Mouse (Mus musculus) ES-E14 (cell line): ENCODE results near the gene Fam228a. TPM values are rescaled to one million over a fixed set of nuclear protein-coding genes. Genes with fewer than 3 reads are reported as not detected.
A peak's percentile ranks its signal among the peaks of the same experiment; 100 is the strongest.

ENCODE experiments used
- DNase-seq: peaks from one replicate; pipeline ENCODE4 v3.0.0-alpha.2; 2013; ENCODE audit warnings: low read depth, low spot score
- H3K27ac ChIP-seq: 2 replicates; pipeline ENCODE4 v1.5.1; 2012; ENCODE audit warnings: low read depth, mild to moderate bottlenecking, low read length, moderate library complexity, mixed read lengths; ENCODE audit not compliant: poor library complexity, insufficient read depth, severe bottlenecking
- H3K36me3 ChIP-seq: 2 replicates; pipeline ENCODE4 v1.6.1; 2012; ENCODE audit warnings: mild to moderate bottlenecking, low read length, moderate library complexity, mixed read lengths; ENCODE audit not compliant: control insufficient read depth, poor library complexity, insufficient read depth, severe bottlenecking
- H3K4me1 ChIP-seq, 2 experiments: fragments of 150-350 bp in 1 of 2; sonication (generic) in 1 of 2; 2 replicates each; pipeline ENCODE4 v1.6.1; 2012; ENCODE audit warnings: low read length in 2 of 2, mild to moderate bottlenecking in 1 of 2, mixed read lengths in 1 of 2; ENCODE audit not compliant: control insufficient read depth in 2 of 2, insufficient read depth in 2 of 2, poor library complexity in 1 of 2
- H3K4me3 ChIP-seq, 2 experiments: fragments of 150-350 bp in 1 of 2; sonication (generic) in 1 of 2; 2 replicates each; pipeline ENCODE4 v1.5.1; 2012; ENCODE audit warnings: low read length in 2 of 2, low read depth in 1 of 2, mild to moderate bottlenecking in 1 of 2, mixed read lengths in 1 of 2; ENCODE audit not compliant: insufficient read depth in 1 of 2, poor library complexity in 1 of 2, severe bottlenecking in 1 of 2
- H3K9ac ChIP-seq: 2 replicates; pipeline ENCODE4 v1.6.1; 2012; ENCODE audit warnings: low read depth, mild to moderate bottlenecking, low read length, mixed read lengths; ENCODE audit not compliant: poor library complexity, insufficient read depth, severe bottlenecking
- H3K9me3 ChIP-seq: fragments of 150-350 bp; sonication (generic); 2 replicates; pipeline ENCODE4 v1.6.1; 2012; ENCODE audit warnings: low read depth, mild to moderate bottlenecking, low read length; ENCODE audit not compliant: control insufficient read depth, insufficient read depth
- CHD2 ChIP-seq: IDR thresholded peaks from 2 replicates; pipeline ENCODE4 v1.6.1; 2014; ENCODE audit warnings: mild to moderate bottlenecking, low read depth, low read length, inconsistent platforms
- HCFC1 ChIP-seq: IDR thresholded peaks from 2 replicates; pipeline ENCODE4 v1.6.1; 2012; ENCODE audit warnings: low read length, inconsistent platforms, borderline replicate concordance; ENCODE audit not compliant: insufficient read depth
- MAFK ChIP-seq: IDR thresholded peaks from 2 replicates; pipeline ENCODE4 v1.6.1; 2014; ENCODE audit warnings: mild to moderate bottlenecking, low read depth, low read length, inconsistent platforms; ENCODE audit not compliant: insufficient read depth
- ZC3H11A ChIP-seq: IDR thresholded peaks from 2 replicates; pipeline ENCODE4 v1.6.1; 2012; ENCODE audit warnings: low read depth, mild to moderate bottlenecking, inconsistent platforms, low read length, borderline replicate concordance
- ZNF384 ChIP-seq: IDR thresholded peaks from 2 replicates; pipeline ENCODE4 v1.6.1; 2012; ENCODE audit warnings: low read depth, low read length, inconsistent platforms
- in situ Hi-C, 2 experiments: fragments of 600-800 bp; cut with MboI; formaldehyde crosslinking; loops; one replicate each; pipeline ENCODE4 v1.15.1; 2025; ENCODE audit warnings: low sequenced_read_pairs in 2 of 2, inconsistent platforms in 1 of 2; ENCODE audit not compliant: unreplicated experiment in 2 of 2
- total RNA-seq: library from RNA; depleted of rRNA; stranded (reverse); fragments of 300-350 nt; gene quantifications from 2 replicates; pipeline ENCODE4 v1.2.3, GENCODE M21; 2012

The Fam228a gene
- total RNA-seq, 1 experiment, result 0.31 TPM

GRCm38 (mm10) chr12:4719762-4720754, 18.2 kb downstream of the Fam228a start:
- in situ Hi-C loops, result no loop called here
- Histone ChIP-seq H3K4me3 (peak overlapping the region; percentile 74 to 88), H3K9ac (peak overlapping the region; percentile 71)

GRCm38 (mm10) chr12:4719066-4719761, 19.0 kb downstream of the Fam228a start:
- no peak for DNase-seq
- H3K9ac ChIP-seq, result no peak overlapping the region
- H3K36me3 ChIP-seq, result no peaks in the 10 kb centered on the region
- no peak overlapping the region for H3K27ac ChIP-seq
- no peak for TF ChIP-seq ZC3H11A
- TF ChIP-seq CHD2, result no peak
- TF ChIP-seq ZNF384, result no peak
- no peak for TF ChIP-seq HCFC1
- no peak for TF ChIP-seq MAFK
- in situ Hi-C loops, result no loop called here
- peak overlapping the region in 1 of 2 experiments; percentile 88; a peak in 1 of 4 replicates for H3K4me3 ChIP-seq
- H3K9me3 ChIP-seq, result no peaks in the 10 kb centered on the region
- peaks cover 2% of the 10 kb centered on the region in 2 experiments; a peak in 3 of 4 replicates for H3K4me1 ChIP-seq

More at GRCm38 (mm10) chr12:4719762-4720754, 18.2 kb downstream of the Fam228a start:
- peaks cover 2% of the 10 kb centered on the region in 2 experiments; a peak in 3 of 4 replicates for H3K4me1 ChIP-seq
- no peaks in the 10 kb centered on the region for H3K9me3 ChIP-seq
- H3K36me3 ChIP-seq, result no peaks in the 10 kb centered on the region
- peak; percentile 89 for DNase-seq
- H3K27ac ChIP-seq, result no peak overlapping the region
- TF ChIP-seq MAFK, result no peak
- TF ChIP-seq CHD2, result peak; percentile 14; the same call in 1 of the 2 replicates
- TF ChIP-seq ZNF384, result no peak
- peak; percentile 20; the same call in 1 of the 2 replicates for TF ChIP-seq HCFC1

- DNase-seq, result peak; percentile 48
Measured at GRCm38 (mm10) chr12:4717417-4717816, 20.8 kb downstream of the Fam228a start.

GRCm38 (mm10) chr12:4715606-4716005, 22.6 kb downstream of the Fam228a start:
- DNase-seq, result no peak
- H3K9ac ChIP-seq, result no peak overlapping the region
- TF ChIP-seq ZC3H11A (no peak), ZNF384 (no peak), MAFK (no peak), HCFC1 (no peak), CHD2 (no peak)
- no peak overlapping the region for H3K4me3 ChIP-seq
- no peaks in the 10 kb centered on the region for H3K9me3 ChIP-seq
- peaks cover 2% of the 10 kb centered on the region in 2 experiments; a peak in 3 of 4 replicates for H3K4me1 ChIP-seq
- H3K27ac ChIP-seq, result no peak overlapping the region
- H3K36me3 ChIP-seq, result peaks cover 5% of the 10 kb centered on the region; the same call in 1 of the 2 replicates
- in situ Hi-C loops, result no loop called here

More at GRCm38 (mm10) chr12:4717417-4717816, 20.8 kb downstream of the Fam228a start:
- H3K4me1 ChIP-seq, result peaks cover 2% of the 10 kb centered on the region in 2 experiments; a peak in 3 of 4 replicates
- H3K36me3 ChIP-seq, result peaks cover 2% of the 10 kb centered on the region; the same call in 1 of the 2 replicates
- peak overlapping the region in 1 of 2 experiments; percentile 23; a peak in 1 of 4 replicates for H3K4me3 ChIP-seq
- H3K27ac ChIP-seq, result no peak overlapping the region
- H3K9me3 ChIP-seq, result no peaks in the 10 kb centered on the region
- no peak overlapping the region for H3K9ac ChIP-seq
- in situ Hi-C loops, result no loop called here
- TF ChIP-seq MAFK, result no peak
- TF ChIP-seq CHD2, result no peak
- TF ChIP-seq ZC3H11A, result no peak
- no peak for TF ChIP-seq HCFC1
- no peak for TF ChIP-seq ZNF384
